Mouse (Mus musculus) liver, adult 2 months (tissue): Measurements from ENCODE around the gene Tmem269. TPM values are rescaled to one million over a fixed set of nuclear protein-coding genes. Genes with fewer than 3 reads are reported as not detected.

Experiments used
- DNase-seq: peaks from one replicate; pipeline ENCODE4 v3.0.0-alpha.2; 2011; ENCODE audit warnings: low read depth, low spot score; ENCODE audit errors: extremely low read depth
- H3K27ac ChIP-seq: fragments of 200-500 bp; replicated peaks from 2 replicates; pipeline ENCODE4 v1.5.1; 2012; ENCODE audit warnings: low read depth, mild to moderate bottlenecking, control low read depth, inconsistent platforms, low read length; ENCODE audit not compliant: insufficient read depth
- H3K27me3 ChIP-seq: fragments of 200-500 bp; 2 replicates; pipeline ENCODE4 v1.6.1; 2012; ENCODE audit warnings: mild to moderate bottlenecking, moderate library complexity, low read length, inconsistent platforms; ENCODE audit not compliant: control insufficient read depth, insufficient read depth
- H3K36me3 ChIP-seq: fragments of 200-500 bp; 2 replicates; pipeline ENCODE4 v1.6.1; 2012; ENCODE audit warnings: low read length, inconsistent platforms; ENCODE audit not compliant: control insufficient read depth, insufficient read depth
- H3K4me1 ChIP-seq: fragments of 200-500 bp; 2 replicates; pipeline ENCODE4 v1.6.1; 2011; ENCODE audit warnings: low read length; ENCODE audit not compliant: control insufficient read depth, insufficient read depth
- H3K4me3 ChIP-seq: fragments of 200-500 bp; 2 replicates; pipeline ENCODE4 v1.5.1; 2011; ENCODE audit warnings: low read depth, mild to moderate bottlenecking, control low read depth, low read length, moderate library complexity; ENCODE audit not compliant: insufficient read depth
- H3K79me2 ChIP-seq: fragments of 200-500 bp; 2 replicates; pipeline ENCODE4 v1.6.1; 2012; ENCODE audit warnings: inconsistent platforms, mild to moderate bottlenecking, low read length, moderate library complexity; ENCODE audit not compliant: control insufficient read depth, insufficient read depth
- H3K9ac ChIP-seq: fragments of 200-500 bp; 2 replicates; pipeline ENCODE4 v1.6.1; 2012; ENCODE audit warnings: low read depth, mild to moderate bottlenecking, control low read depth, inconsistent platforms, low read length
- CTCF ChIP-seq: fragments of 200-500 bp; IDR thresholded peaks from 2 replicates; pipeline ENCODE4 v1.5.1; 2011; ENCODE audit warnings: low read depth, low read length, control low read depth
- POLR2A ChIP-seq: fragments of 200-500 bp; IDR thresholded peaks from 2 replicates; pipeline ENCODE4 v1.6.1; 2011; ENCODE audit warnings: low read length, control low read depth; ENCODE audit not compliant: insufficient read depth; ENCODE audit errors: extremely low read depth
- WGBS: fragments of 180-500 bp; shearing (Covaris S2); methylation state at CpG from one replicate; pipeline ENCODE4 v1.1.7; 2018; 5-methylcytosine and 5-hydroxymethylcytosine counted together
- polyA plus RNA-seq: library from polyadenylated mRNA; depleted of rRNA; stranded (reverse); fragments of >200 nt; gene quantifications from 2 replicates; pipeline ENCODE4 v1.2.3, GENCODE M21; 2012
- total RNA-seq: library from RNA; depleted of rRNA; stranded (reverse); fragments of >200 nt; gene quantifications from 2 replicates; pipeline ENCODE4 v1.2.3, GENCODE M21; 2014

The Tmem269 gene
- total and polyA plus RNA-seq, 2 experiments, result 0.06 to 0.09 TPM

DNA sequence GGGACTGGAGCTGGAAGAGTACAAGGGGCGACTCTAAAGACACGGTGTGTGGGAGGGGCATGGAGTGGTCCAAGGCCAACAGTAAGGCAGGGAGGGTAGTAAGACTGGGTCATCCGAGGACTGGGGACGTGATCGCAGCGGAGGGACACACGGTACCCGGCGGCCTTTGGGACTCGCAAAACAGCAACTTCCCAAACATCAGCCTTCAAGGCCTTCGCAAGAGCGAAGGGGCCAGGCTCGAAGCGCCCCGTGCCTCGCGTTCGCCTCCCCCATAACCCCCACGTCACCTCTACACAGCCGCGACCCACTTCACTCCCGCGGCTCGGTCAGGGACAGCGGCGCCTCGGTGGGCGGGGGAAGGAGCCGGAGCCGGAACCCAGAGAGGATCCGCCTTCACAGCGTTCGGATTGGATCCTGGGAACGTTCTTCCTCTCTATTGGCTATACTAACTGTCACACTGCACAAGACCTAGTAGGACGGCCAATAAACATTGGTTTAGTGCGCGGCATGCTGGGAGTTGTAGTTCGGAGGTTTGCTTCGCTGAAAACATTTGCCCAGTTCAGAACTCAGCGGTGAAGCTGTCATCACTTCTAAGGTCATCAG is 44.1 kb downstream of the Tmem269 start, which contains the start of gene Zfp691:
Zfp691 (minus strand) TSS at position 345 of the 603 bp plus-strand sequence.
- no peak for TF ChIP-seq CTCF
- peak; percentile 82; the same call in 1 of the 2 replicates for TF ChIP-seq POLR2A
- peak within 1 kb of the TSS; percentile 57 for H3K27ac ChIP-seq
- peak within 1 kb of the TSS; percentile 85 for H3K9ac ChIP-seq
- H3K36me3 ChIP-seq, result no peaks in the 10 kb centered on the region; the same call in 1 of the 2 replicates
- no peaks in the 10 kb centered on the region for H3K79me2 ChIP-seq
- H3K27me3 ChIP-seq, result no peaks in the 10 kb centered on the region
- WGBS, result 1% methylated on average over 40 of the region's 40 CpGs
- DNase-seq, result peak; percentile 98
- peaks cover 10% of the 10 kb centered on the region for H3K4me1 ChIP-seq
- peak within 1 kb of the TSS; percentile 73 for H3K4me3 ChIP-seq

DNA sequence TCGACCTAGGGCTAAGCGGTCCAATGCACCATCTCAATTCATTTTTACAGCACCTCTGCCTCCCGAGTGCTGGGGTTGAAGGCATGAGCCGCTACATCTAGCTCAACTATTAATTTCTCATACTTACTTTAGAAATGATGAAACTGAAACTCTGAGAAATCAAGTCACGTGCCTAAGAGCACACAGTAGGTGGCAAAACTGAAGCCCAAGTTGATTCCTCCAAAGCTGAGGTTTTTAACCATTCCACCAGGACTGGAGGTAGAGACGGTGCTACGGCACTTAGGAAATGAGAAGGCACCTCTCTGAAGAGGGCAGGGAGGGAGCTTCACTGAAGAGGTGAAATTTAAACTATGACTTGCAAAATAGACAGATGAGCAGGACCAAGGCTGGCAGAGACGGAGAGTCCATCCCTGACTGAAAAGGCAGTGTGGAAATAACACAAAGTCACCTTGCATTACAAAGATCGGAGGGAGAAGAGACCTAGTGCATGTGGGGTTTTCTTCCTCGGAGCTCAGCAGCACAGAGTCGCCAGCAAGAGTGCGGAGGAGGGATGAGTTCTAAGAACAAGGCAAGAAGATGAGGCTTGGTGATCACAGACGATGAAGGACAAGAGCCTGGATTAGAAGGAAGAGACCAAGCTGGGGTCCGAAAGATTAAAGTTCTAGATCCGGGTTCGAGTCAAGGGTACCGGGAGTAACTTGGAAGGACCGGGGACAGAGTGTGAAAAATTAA is 44.9 kb downstream of the Tmem269 start:
- WGBS, result 26% methylated on average over 18 of the region's 18 CpGs
- TF ChIP-seq CTCF, result no peak
- TF ChIP-seq POLR2A, result no peak

DNA sequence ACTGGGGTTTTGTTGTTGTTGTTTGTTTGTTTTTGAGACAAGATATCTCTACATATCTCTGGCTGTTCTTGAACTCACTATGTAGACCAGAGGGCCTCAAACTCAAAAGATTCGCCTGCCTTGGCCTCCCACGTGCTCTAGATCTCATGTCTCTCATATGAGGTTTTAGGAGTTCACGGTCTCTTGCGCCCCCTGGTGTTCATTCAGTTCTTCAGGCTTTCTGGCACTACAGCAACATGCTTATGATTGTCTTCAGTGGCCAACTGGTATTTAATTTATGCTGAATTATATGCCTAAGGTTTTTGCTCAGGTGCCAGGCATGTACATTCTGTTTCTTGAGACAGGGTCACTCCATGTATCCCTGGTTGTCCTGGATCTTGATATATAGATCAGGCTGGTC is 50.4 kb downstream of the Tmem269 start:
- Histone ChIP-seq H3K4me3 (no peak overlapping the region), H3K9ac (no peak overlapping the region), H3K36me3 (no peaks in the 10 kb centered on the region; the same call in 1 of the 2 replicates), H3K27me3 (no peaks in the 10 kb centered on the region), H3K79me2 (no peaks in the 10 kb centered on the region), H3K4me1 (peaks cover under 1% of the 10 kb centered on the region; the same call in 1 of the 2 replicates), H3K27ac (no peak overlapping the region)
- peak; percentile 64 for DNase-seq
- TF ChIP-seq CTCF (peak; percentile 50), POLR2A (no peak)
- 6% methylated on average over 4 of the region's 4 CpGs for WGBS

More for the DNA sequence above, 44.9 kb downstream of the Tmem269 start:
- Histone ChIP-seq H3K27ac (peak overlapping the region; percentile 57), H3K9ac (peak overlapping the region; percentile 85), H3K27me3 (no peaks in the 10 kb centered on the region), H3K36me3 (no peaks in the 10 kb centered on the region; the same call in 1 of the 2 replicates), H3K4me1 (peaks cover 8% of the 10 kb centered on the region), H3K4me3 (peak overlapping the region; percentile 73), H3K79me2 (no peaks in the 10 kb centered on the region)
- peak; percentile 46 for DNase-seq

DNA sequence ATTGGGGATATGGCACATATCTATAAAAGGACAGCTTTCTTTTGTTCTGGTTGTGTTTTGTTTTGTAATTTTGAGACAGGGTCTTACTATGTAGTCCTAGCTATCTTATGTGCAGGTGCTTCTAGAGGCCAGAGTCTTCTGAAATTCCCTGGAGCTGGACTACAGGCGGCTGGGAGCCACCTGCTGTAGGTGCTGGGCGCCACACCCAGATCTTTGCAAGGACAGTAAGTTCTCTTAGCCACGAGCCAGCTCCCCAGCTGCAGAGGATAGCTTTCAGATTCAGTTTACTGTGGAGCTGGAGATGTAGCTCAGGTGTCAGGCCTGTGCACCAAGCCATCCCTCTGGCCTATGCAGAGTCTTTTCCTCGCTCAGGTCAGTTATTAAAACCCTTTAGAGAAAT is 50.9 kb downstream of the Tmem269 start:
- TF ChIP-seq CTCF, result no peak
- 85% methylated on average over 4 of the region's 4 CpGs for WGBS

DNA sequence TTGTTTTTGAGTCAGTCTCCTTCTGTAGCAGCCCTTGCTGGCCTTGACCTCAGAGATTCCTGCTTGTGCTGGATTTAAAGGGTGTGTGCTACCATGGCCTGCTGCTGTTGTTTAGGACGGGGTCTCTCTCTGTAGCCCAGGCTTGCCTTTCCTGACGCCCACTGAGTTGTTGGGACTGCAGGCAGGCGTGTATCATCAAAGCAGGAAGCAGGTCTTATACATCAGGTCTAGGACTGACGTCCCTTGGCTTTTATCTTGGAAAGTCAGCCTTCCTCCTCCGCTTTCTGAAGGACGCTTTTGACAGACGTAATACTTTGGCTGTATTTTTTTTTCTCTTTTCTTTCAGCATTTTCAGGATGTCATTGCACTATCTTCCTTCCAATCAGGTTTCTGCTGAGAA is 52.1 kb downstream of the Tmem269 start:
- Histone ChIP-seq H3K27me3 (no peaks in the 10 kb centered on the region), H3K36me3 (no peaks in the 10 kb centered on the region; the same call in 1 of the 2 replicates), H3K9ac (no peak overlapping the region), H3K4me1 (no peaks in the 10 kb centered on the region), H3K79me2 (no peaks in the 10 kb centered on the region), H3K4me3 (no peak overlapping the region), H3K27ac (no peak overlapping the region)
- DNase-seq, result no peak
- WGBS, result 70% methylated on average over 7 of the region's 7 CpGs
- no peak for TF ChIP-seq POLR2A

More for the DNA sequence above, 50.9 kb downstream of the Tmem269 start:
- Histone ChIP-seq H3K27ac (no peak overlapping the region), H3K27me3 (no peaks in the 10 kb centered on the region), H3K4me3 (no peak overlapping the region), H3K36me3 (no peaks in the 10 kb centered on the region; the same call in 1 of the 2 replicates), H3K9ac (no peak overlapping the region), H3K79me2 (no peaks in the 10 kb centered on the region), H3K4me1 (no peaks in the 10 kb centered on the region)
- DNase-seq, result no peak

DNA sequence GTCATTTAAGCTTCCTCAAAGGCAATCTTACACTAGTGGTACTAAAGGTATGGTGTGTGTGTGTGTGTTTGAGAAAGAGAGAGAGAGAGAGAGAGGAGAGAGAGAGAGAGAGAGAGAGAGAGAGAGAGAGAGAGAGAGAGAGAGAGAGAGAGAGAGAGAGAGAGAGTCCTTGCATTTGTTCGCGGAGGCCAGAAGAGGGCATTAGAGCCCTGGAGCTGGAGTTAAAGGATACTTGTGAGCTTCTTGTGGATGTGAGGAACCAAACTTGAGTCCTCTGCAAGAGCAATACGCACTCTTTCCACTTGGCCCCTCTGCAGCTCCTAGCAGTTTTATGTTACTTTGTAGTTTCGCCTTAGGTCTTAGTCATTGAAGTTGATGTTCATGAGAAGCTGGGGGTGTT is 55.0 kb downstream of the Tmem269 start:
- H3K79me2 ChIP-seq, result no peaks in the 10 kb centered on the region
- H3K27ac ChIP-seq, result no peak overlapping the region
- no peak overlapping the region for H3K4me3 ChIP-seq
- 83% methylated on average over 4 of the region's 4 CpGs for WGBS
- H3K27me3 ChIP-seq, result no peaks in the 10 kb centered on the region
- H3K9ac ChIP-seq, result no peak overlapping the region
- no peaks in the 10 kb centered on the region for H3K4me1 ChIP-seq
- no peaks in the 10 kb centered on the region for H3K36me3 ChIP-seq
- DNase-seq, result no peak
- TF ChIP-seq CTCF (no peak), POLR2A (no peak)
